Mouse (Mus musculus) embryonic facial prominence, embryonic 13.5 days (tissue): ENCODE results near the gene Mpp1. TPM values are rescaled to one million over a fixed set of nuclear protein-coding genes. Genes with fewer than 3 reads are reported as not detected.

ENCODE experiments used
- ATAC-seq: fragments of 200-750 bp; cut with Nextera tagmentation; 2 replicates; pipeline ENCODE4 v1.8.0; 2017; ENCODE audit warnings: low read depth; ENCODE audit not compliant: insufficient number of reproducible peaks, insufficient read depth, low FRiP score, low TSS enrichment
- H3K27ac ChIP-seq: fragments of 300-500 bp; sonication (generic); 2 replicates; pipeline ENCODE4 v1.5.1; 2015; ENCODE audit warnings: moderate library complexity, mild to moderate bottlenecking, inconsistent platforms
- H3K27me3 ChIP-seq: fragments of 300-500 bp; sonication (generic); 2 replicates; pipeline ENCODE4 v1.6.1; 2015; ENCODE audit warnings: mild to moderate bottlenecking, inconsistent platforms
- H3K36me3 ChIP-seq: fragments of 300-500 bp; sonication (generic); 2 replicates; pipeline ENCODE4 v1.6.1; 2015; ENCODE audit warnings: mild to moderate bottlenecking, inconsistent platforms
- H3K4me1 ChIP-seq: fragments of 300-500 bp; sonication (generic); 2 replicates; pipeline ENCODE4 v1.6.1; 2015; ENCODE audit warnings: inconsistent platforms
- H3K4me2 ChIP-seq: fragments of 300-500 bp; sonication (generic); 2 replicates; pipeline ENCODE4 v1.6.1; 2015; ENCODE audit warnings: moderate library complexity, mild to moderate bottlenecking, inconsistent platforms
- H3K4me3 ChIP-seq: fragments of 300-500 bp; sonication (generic); 2 replicates; pipeline ENCODE4 v1.5.1; 2015; ENCODE audit warnings: mild to moderate bottlenecking, inconsistent platforms
- H3K9ac ChIP-seq: fragments of 300-500 bp; sonication (generic); 2 replicates; pipeline ENCODE4 v1.6.1; 2015; ENCODE audit warnings: mild to moderate bottlenecking, inconsistent platforms
- H3K9me3 ChIP-seq: fragments of 300-500 bp; sonication (generic); 2 replicates; pipeline ENCODE4 v1.6.1; 2016; ENCODE audit warnings: inconsistent platforms
- WGBS: fragments of 180-500 bp; shearing (Covaris S2); methylation state at CpG from one replicate; pipeline ENCODE4 v1.1.7; 2015; ENCODE audit warnings: mixed read lengths; 5-methylcytosine and 5-hydroxymethylcytosine counted together
- polyA plus RNA-seq: library from polyadenylated mRNA; unstranded; fragments of >200 nt; fragmentation: Nextera tagmentation; extraction: Ambion mirVana; gene quantifications from 2 replicates; pipeline ENCODE4 v1.2.1, GENCODE M21; 2015

Mpp1 gene
- polyA plus RNA-seq, 1 experiment from 2014 or later: 50.2 TPM

GRCm38 (mm10) chrX:75128333-75128980, 2.4 kb downstream of the Mpp1 start:
- H3K9me3 ChIP-seq: no peaks in the 10 kb centered on the region
- H3K4me1 ChIP-seq: no peaks in the 10 kb centered on the region; the same call in 1 of the 2 replicates

GRCm38 (mm10) chrX:75126893-75127292, 3.9 kb downstream of the Mpp1 start:
- H3K36me3 ChIP-seq: peaks cover 7% of the 10 kb centered on the region; the same call in 1 of the 2 replicates
- no peak overlapping the region for H3K4me3 ChIP-seq
- H3K4me2 ChIP-seq: no peak overlapping the region
- H3K27me3 ChIP-seq: no peaks in the 10 kb centered on the region
- ATAC-seq: no peak
- no peak overlapping the region for H3K27ac ChIP-seq
- H3K9ac ChIP-seq: no peak overlapping the region
- H3K9me3 ChIP-seq: no peaks in the 10 kb centered on the region
- H3K4me1 ChIP-seq: no peaks in the 10 kb centered on the region; the same call in 1 of the 2 replicates

More at GRCm38 (mm10) chrX:75128333-75128980, 2.4 kb downstream of the Mpp1 start:
- Histone ChIP-seq H3K9ac (no peak overlapping the region), H3K36me3 (peaks cover 7% of the 10 kb centered on the region; the same call in 1 of the 2 replicates), H3K27me3 (no peaks in the 10 kb centered on the region), H3K4me3 (no peak overlapping the region), H3K27ac (no peak overlapping the region), H3K4me2 (no peak overlapping the region)
- ATAC-seq: no peak

- H3K9me3 ChIP-seq: no peaks in the 10 kb centered on the region
- ATAC-seq: no peak
- H3K4me2 ChIP-seq: no peak overlapping the region
- H3K36me3 ChIP-seq: peaks cover 12% of the 10 kb centered on the region
- H3K4me3 ChIP-seq: no peak overlapping the region
- no peaks in the 10 kb centered on the region; the same call in 1 of the 2 replicates for H3K4me1 ChIP-seq
- H3K9ac ChIP-seq: no peak overlapping the region
- WGBS: 88% methylated on average over 3 of the region's 3 CpGs
- H3K27me3 ChIP-seq: no peaks in the 10 kb centered on the region
- no peak overlapping the region for H3K27ac ChIP-seq
Measured at GRCm38 (mm10) chrX:75125606-75126005, 5.2 kb downstream of the Mpp1 start.

GRCm38 (mm10) chrX:75115550-75115949, 15.3 kb downstream of the Mpp1 start:
- no peak for ATAC-seq
- H3K4me1 ChIP-seq: no peaks in the 10 kb centered on the region
- H3K4me2 ChIP-seq: no peak overlapping the region
- H3K9ac ChIP-seq: no peak overlapping the region
- no peak overlapping the region for H3K4me3 ChIP-seq
- H3K36me3 ChIP-seq: peaks cover 25% of the 10 kb centered on the region
- H3K27ac ChIP-seq: no peak overlapping the region
- H3K9me3 ChIP-seq: no peaks in the 10 kb centered on the region
- no peaks in the 10 kb centered on the region for H3K27me3 ChIP-seq

GRCm38 (mm10) chrX:75102293-75102692, 28.5 kb downstream of the Mpp1 start:
- Histone ChIP-seq H3K36me3 (peaks cover 48% of the 10 kb centered on the region), H3K27me3 (no peaks in the 10 kb centered on the region), H3K4me2 (no peak overlapping the region), H3K9me3 (no peaks in the 10 kb centered on the region), H3K27ac (no peak overlapping the region), H3K4me3 (no peak overlapping the region), H3K9ac (no peak overlapping the region), H3K4me1 (no peaks in the 10 kb centered on the region)
- ATAC-seq: no peak
- WGBS: 86% methylated on average over 6 of the region's 6 CpGs

GRCm38 (mm10) chrX:75098799-75099198, 32.0 kb downstream of the Mpp1 start:
- H3K27ac ChIP-seq: no peak overlapping the region
- H3K9ac ChIP-seq: no peak overlapping the region
- 89% methylated on average over 8 of the region's 8 CpGs for WGBS
- no peak overlapping the region for H3K4me2 ChIP-seq
- peaks cover 22% of the 10 kb centered on the region for H3K36me3 ChIP-seq
- no peak for ATAC-seq
- H3K27me3 ChIP-seq: no peaks in the 10 kb centered on the region
- H3K4me1 ChIP-seq: no peaks in the 10 kb centered on the region
- no peak overlapping the region for H3K4me3 ChIP-seq
- H3K9me3 ChIP-seq: no peaks in the 10 kb centered on the region

GRCm38 (mm10) chrX:75096163-75096770, 34.5 kb downstream of the Mpp1 start:
- WGBS: 20% methylated on average over 23 of the region's 23 CpGs
- Histone ChIP-seq H3K27ac (peak overlapping the region; percentile 73; the same call in 1 of the 2 replicates), H3K9ac (peak overlapping the region; percentile 73), H3K4me1 (no peaks in the 10 kb centered on the region), H3K27me3 (no peaks in the 10 kb centered on the region), H3K4me3 (peak overlapping the region; percentile 57), H3K9me3 (no peaks in the 10 kb centered on the region), H3K4me2 (peak overlapping the region; percentile 60), H3K36me3 (peaks cover 12% of the 10 kb centered on the region)
- ATAC-seq: peak; percentile 1; the same call in 1 of the 2 replicates

GRCm38 (mm10) chrX:75095369-75096162, 35.2 kb downstream of the Mpp1 start, which contains the start of gene Dkc1:
Dkc1 (plus strand) TSS chrX:75095854.
- H3K4me3 ChIP-seq: peak within 1 kb of the TSS; percentile 57
- H3K9ac ChIP-seq: peak within 1 kb of the TSS; percentile 73
- H3K4me1 ChIP-seq: no peaks in the 10 kb centered on the region
- H3K27me3 ChIP-seq: no peaks in the 10 kb centered on the region
- H3K36me3 ChIP-seq: peaks cover 5% of the 10 kb centered on the region
- peak within 1 kb of the TSS; percentile 73; the same call in 1 of the 2 replicates for H3K27ac ChIP-seq
- peak within 1 kb of the TSS; percentile 60 for H3K4me2 ChIP-seq
- no peaks in the 10 kb centered on the region for H3K9me3 ChIP-seq
- 23% methylated on average over 29 of the region's 29 CpGs for WGBS
- ATAC-seq: peak; percentile 99

GRCm38 (mm10) chrX:75085654-75086053, 45.2 kb downstream of the Mpp1 start:
- 41% methylated on average over 1 of the region's 1 CpGs for WGBS
- no peak overlapping the region for H3K4me3 ChIP-seq

GRCm38 (mm10) chrX:75084774-75085508, 45.9 kb downstream of the Mpp1 start, which contains the start of gene Gab3:
Gab3 (minus strand) TSS chrX:75085458.
- no peak for ATAC-seq
- Histone ChIP-seq H3K27ac (no peak within 1 kb of the TSS), H3K9ac (peak within 1 kb of the TSS; percentile 62), H3K36me3 (no peaks in the 10 kb centered on the region), H3K4me1 (no peaks in the 10 kb centered on the region), H3K9me3 (no peaks in the 10 kb centered on the region), H3K4me2 (peak within 1 kb of the TSS; percentile 62), H3K4me3 (peak within 1 kb of the TSS; percentile 48), H3K27me3 (no peaks in the 10 kb centered on the region)
- 23% methylated on average over 10 of the region's 17 CpGs for WGBS

More at GRCm38 (mm10) chrX:75085654-75086053, 45.2 kb downstream of the Mpp1 start:
- Histone ChIP-seq H3K4me2 (no peak overlapping the region), H3K9me3 (no peaks in the 10 kb centered on the region), H3K4me1 (no peaks in the 10 kb centered on the region), H3K27ac (no peak overlapping the region), H3K9ac (no peak overlapping the region), H3K27me3 (no peaks in the 10 kb centered on the region), H3K36me3 (no peaks in the 10 kb centered on the region)
- ATAC-seq: no peak
